Mouse (Mus musculus): ENCODE data around the gene Mcur1. TPM values are rescaled to one million over a fixed set of nuclear protein-coding genes. Genes with fewer than 3 reads are reported as not detected.
A peak's percentile ranks its signal among the peaks of the same experiment; 100 is the strongest.

Mcur1 gene
- total and polyA plus RNA-seq, 2 experiments = 14.7 to 16.6 TPM

- peak; percentile 82 for DNase-seq (ENCODE audit: extremely low read depth, low read depth, low spot score)
- no peaks in the 10 kb centered on the region for H3K27me3 ChIP-seq (ENCODE audit: control insufficient read depth, insufficient read depth, low read length)
- peaks cover 28% of the 10 kb centered on the region for H3K36me3 ChIP-seq (ENCODE audit: control insufficient read depth, insufficient read depth, low read length)
- H3K4me1 ChIP-seq (ENCODE audit: control insufficient read depth, insufficient read depth, low read length) = peaks cover 9% of the 10 kb centered on the region; the same call in 1 of the 2 replicates
- H3K4me3 ChIP-seq (ENCODE audit: insufficient read depth, low read depth, low read length) = no peak overlapping the region; the same call in 1 of the 2 replicates
- WGBS = 5% methylated on average over 3 of the region's 3 CpGs
- H3K9ac ChIP-seq (ENCODE audit: low read depth, low read length) = no peak overlapping the region
- no peaks in the 10 kb centered on the region for H3K79me2 ChIP-seq (ENCODE audit: control insufficient read depth, insufficient read depth, low read length)
- TF ChIP-seq POLR2A (IDR thresholded peaks at IDR 0.05; ENCODE audit: extremely low read depth, insufficient read depth, low read length) (no peak), CTCF (IDR thresholded peaks at IDR 0.05; ENCODE audit: low read depth, low read length) (peak; percentile 55; the same call in 1 of the 2 replicates)
- peak overlapping the region; percentile 8; the same call in 1 of the 2 replicates for H3K27ac ChIP-seq (replicated peaks; ENCODE audit: insufficient read depth, low read depth, low read length)
These were observed 13.1 kb downstream of the Mcur1 start for GRCm38 (mm10) chr13:43546861-43547260.

DNA sequence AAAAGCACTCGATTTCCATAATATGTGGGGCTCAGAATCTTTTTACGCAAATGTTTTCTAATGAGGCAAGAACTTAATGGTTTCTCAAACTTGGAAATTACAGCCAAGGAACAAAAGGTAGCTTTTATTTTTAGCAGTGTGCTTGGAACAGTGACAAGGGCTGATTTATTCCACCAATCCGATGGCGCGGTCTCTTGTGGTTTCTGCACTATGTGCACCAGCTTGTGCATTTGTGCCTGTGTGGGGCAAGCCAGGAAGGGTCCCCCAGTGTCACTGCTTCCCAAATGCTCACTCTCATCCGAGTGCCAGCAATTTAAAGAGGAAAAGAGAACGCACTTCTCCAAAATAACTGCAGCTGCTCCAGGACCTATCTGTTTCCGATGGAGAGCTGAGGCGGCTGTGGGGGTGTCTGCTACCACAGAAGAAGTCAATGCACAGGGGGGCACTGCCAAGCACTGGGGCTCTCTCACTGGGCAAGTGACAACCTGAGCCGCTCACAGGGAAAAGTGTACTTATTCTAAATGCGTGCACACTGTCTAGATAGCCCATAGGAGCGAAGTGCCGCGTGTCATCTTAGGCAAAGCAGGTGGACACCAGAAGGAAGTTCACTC is 19.7 kb downstream of the Mcur1 start:
- peak; percentile 72 for DNase-seq (ENCODE audit: extremely low read depth, low read depth, low spot score)
- H3K9ac ChIP-seq (ENCODE audit: low read depth, low read length) = no peak overlapping the region
- H3K27me3 ChIP-seq (ENCODE audit: control insufficient read depth, insufficient read depth, low read length) = no peaks in the 10 kb centered on the region
- no peaks in the 10 kb centered on the region for H3K79me2 ChIP-seq (ENCODE audit: control insufficient read depth, insufficient read depth, low read length)
- peaks cover 1% of the 10 kb centered on the region; the same call in 1 of the 2 replicates for H3K36me3 ChIP-seq (ENCODE audit: control insufficient read depth, insufficient read depth, low read length)
- H3K27ac ChIP-seq (replicated peaks; ENCODE audit: insufficient read depth, low read depth, low read length) = no peak overlapping the region
- TF ChIP-seq CTCF (IDR thresholded peaks at IDR 0.05; ENCODE audit: low read depth, low read length) (no peak), POLR2A (IDR thresholded peaks at IDR 0.05; ENCODE audit: extremely low read depth, insufficient read depth, low read length) (no peak)
- H3K4me3 ChIP-seq (ENCODE audit: insufficient read depth, low read depth, low read length) = no peak overlapping the region
- H3K4me1 ChIP-seq (ENCODE audit: control insufficient read depth, insufficient read depth, low read length) = peaks cover 7% of the 10 kb centered on the region; the same call in 1 of the 2 replicates
- 85% methylated on average over 14 of the region's 14 CpGs for WGBS

- peak; percentile 78 for DNase-seq (ENCODE audit: extremely low read depth, low read depth, low spot score)
- Histone ChIP-seq H3K36me3 (ENCODE audit: control insufficient read depth, insufficient read depth, low read length) (no peaks in the 10 kb centered on the region; the same call in 1 of the 2 replicates), H3K9ac (ENCODE audit: low read depth, low read length) (no peak overlapping the region), H3K27ac (replicated peaks; ENCODE audit: insufficient read depth, low read depth, low read length) (0 out of 2 replicates have a peak overlapping the region, but pooled peaks have one; percentile 11), H3K79me2 (ENCODE audit: control insufficient read depth, insufficient read depth, low read length) (no peaks in the 10 kb centered on the region), H3K4me3 (ENCODE audit: insufficient read depth, low read depth, low read length) (no peak overlapping the region), H3K4me1 (ENCODE audit: control insufficient read depth, insufficient read depth, low read length) (peaks cover 7% of the 10 kb centered on the region; the same call in 1 of the 2 replicates), H3K27me3 (ENCODE audit: control insufficient read depth, insufficient read depth, low read length) (no peaks in the 10 kb centered on the region)
- no peak for TF ChIP-seq CTCF (IDR thresholded peaks at IDR 0.05; ENCODE audit: low read depth, low read length)
- no peak for TF ChIP-seq POLR2A (IDR thresholded peaks at IDR 0.05; ENCODE audit: extremely low read depth, insufficient read depth, low read length)
- WGBS = 58% methylated on average over 3 of the region's 3 CpGs
These were observed 20.6 kb downstream of the Mcur1 start for GRCm38 (mm10) chr13:43539409-43539808.

DNA sequence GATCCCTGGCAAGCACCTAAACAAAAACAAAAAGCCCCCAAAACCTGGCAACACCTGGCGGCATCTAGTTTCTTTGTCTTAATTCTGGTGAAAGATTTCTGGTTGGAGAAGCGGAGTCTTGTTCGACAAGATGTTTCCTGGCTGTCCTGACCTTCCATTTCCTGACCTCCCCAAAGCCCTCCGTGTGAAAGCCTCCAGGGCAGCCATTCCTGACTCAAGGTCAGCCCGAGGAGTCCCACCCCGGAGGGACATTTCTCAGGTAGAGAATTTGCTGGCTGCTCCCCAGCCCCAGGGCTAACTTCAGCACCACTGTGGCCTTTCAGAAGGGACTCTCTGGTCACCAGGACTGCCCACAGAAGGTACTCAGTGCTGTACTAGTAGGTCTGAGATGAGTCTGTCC is 22.1 kb downstream of the Mcur1 start:
- 73% methylated on average over 6 of the region's 6 CpGs for WGBS
- H3K27ac ChIP-seq (replicated peaks; ENCODE audit: insufficient read depth, low read depth, low read length) = no peak overlapping the region
- H3K79me2 ChIP-seq (ENCODE audit: control insufficient read depth, insufficient read depth, low read length) = no peaks in the 10 kb centered on the region
- no peaks in the 10 kb centered on the region for H3K27me3 ChIP-seq (ENCODE audit: control insufficient read depth, insufficient read depth, low read length)
- TF ChIP-seq POLR2A (IDR thresholded peaks at IDR 0.05; ENCODE audit: extremely low read depth, insufficient read depth, low read length) = no peak
- H3K4me1 ChIP-seq (ENCODE audit: control insufficient read depth, insufficient read depth, low read length) = peaks cover 7% of the 10 kb centered on the region; the same call in 1 of the 2 replicates
- no peak for DNase-seq (ENCODE audit: extremely low read depth, low read depth, low spot score)
- H3K4me3 ChIP-seq (ENCODE audit: insufficient read depth, low read depth, low read length) = no peak overlapping the region
- H3K9ac ChIP-seq (ENCODE audit: low read depth, low read length) = no peak overlapping the region
- H3K36me3 ChIP-seq (ENCODE audit: control insufficient read depth, insufficient read depth, low read length) = no peaks in the 10 kb centered on the region; the same call in 1 of the 2 replicates

GRCm38 (mm10) chr13:43534015-43534414 is 26.0 kb downstream of the Mcur1 start:
- no peaks in the 10 kb centered on the region for H3K79me2 ChIP-seq (ENCODE audit: control insufficient read depth, insufficient read depth, low read length)
- TF ChIP-seq CTCF (IDR thresholded peaks at IDR 0.05; ENCODE audit: low read depth, low read length) (no peak), POLR2A (IDR thresholded peaks at IDR 0.05; ENCODE audit: extremely low read depth, insufficient read depth, low read length) (no peak)
- no peak for DNase-seq (ENCODE audit: extremely low read depth, low read depth, low spot score)
- no peaks in the 10 kb centered on the region for H3K27me3 ChIP-seq (ENCODE audit: control insufficient read depth, insufficient read depth, low read length)
- no peaks in the 10 kb centered on the region for H3K36me3 ChIP-seq (ENCODE audit: control insufficient read depth, insufficient read depth, low read length)
- peaks cover 7% of the 10 kb centered on the region; the same call in 1 of the 2 replicates for H3K4me1 ChIP-seq (ENCODE audit: control insufficient read depth, insufficient read depth, low read length)
- 92% methylated on average over 4 of the region's 4 CpGs for WGBS
- H3K27ac ChIP-seq (replicated peaks; ENCODE audit: insufficient read depth, low read depth, low read length) = no peak overlapping the region
- H3K4me3 ChIP-seq (ENCODE audit: insufficient read depth, low read depth, low read length) = no peak overlapping the region
- no peak overlapping the region for H3K9ac ChIP-seq (ENCODE audit: low read depth, low read length)
